Mouse (Mus musculus): ENCODE results near the gene Bace1.

Gene Bace1

GRCm38 (mm10) chr9:45906355-45907077 is 68.1 kb downstream of the Bace1 start, which contains the start of the genes Pcsk7 and Rnf214:
TSS of gene Pcsk7 (plus strand) at chr9:45906497.
TSS of gene Rnf214 (minus strand) at chr9:45906911.
- DNase-seq, result peak; percentile 96

- no peak for DNase-seq
Measured at GRCm38 (mm10) chr9:45907078-45907428, 68.7 kb downstream of the Bace1 start.

- DNase-seq, result no peak
Measured at GRCm38 (mm10) chr9:45910995-45911394, 72.6 kb downstream of the Bace1 start.

- DNase-seq, result peak; percentile 57 to 59
Measured at GRCm38 (mm10) chr9:45911673-45912072, 73.3 kb downstream of the Bace1 start.
